Mouse (Mus musculus) stomach, postnatal 0 days (tissue): ENCODE results near the gene Gm20431.

Source experiments
- CTCF ChIP-seq: IDR thresholded peaks from 2 replicates; pipeline ENCODE4 v1.5.1; 2016; ENCODE audit warnings: antibody characterized with exemption, low read depth, mild to moderate bottlenecking, moderate library complexity
- EP300 ChIP-seq: optimal IDR thresholded peaks from 2 replicates; pipeline ENCODE3; 2016; ENCODE audit warnings: antibody characterized with exemption

GRCm38 (mm10) chr2:167577186-167577785 is 84.0 kb downstream of the Gm20431 start:
- TF ChIP-seq CTCF (no peak), EP300 (no peak)
